Mouse (Mus musculus) hindbrain, embryonic 10.5 days (tissue): ENCODE measurements around the gene Clec18a. TPM values are rescaled to one million over a fixed set of nuclear protein-coding genes. Genes with fewer than 3 reads are reported as not detected.
"Not testable (repeated sequence)": the region's sequence is repeated elsewhere in the genome, so short reads cannot be mapped to it uniquely, and the experiment has no call there.

Source experiments
- DNase-seq: peaks from one replicate; pipeline ENCODE4 v3.0.0-alpha.2; 2017; ENCODE audit warnings: low spot score
- H3K27ac ChIP-seq: fragments of 300-500 bp; sonication (generic); 2 replicates; pipeline ENCODE4 v1.5.1; 2016; ENCODE audit warnings: mild to moderate bottlenecking, moderate library complexity
- H3K27me3 ChIP-seq: fragments of 300-500 bp; sonication (generic); 2 replicates; pipeline ENCODE4 v1.6.1; 2016; ENCODE audit warnings: mild to moderate bottlenecking; ENCODE audit not compliant: poor library complexity, insufficient read depth, severe bottlenecking
- H3K36me3 ChIP-seq: fragments of 300-500 bp; sonication (generic); 2 replicates; pipeline ENCODE4 v1.6.1; 2016; ENCODE audit warnings: mild to moderate bottlenecking, moderate library complexity
- H3K4me1 ChIP-seq: fragments of 300-500 bp; sonication (generic); replicated peaks from 2 replicates; pipeline ENCODE4 v1.6.1; 2016; ENCODE audit warnings: mild to moderate bottlenecking
- H3K4me3 ChIP-seq: fragments of 300-500 bp; sonication (generic); 2 replicates; pipeline ENCODE4 v1.5.1; 2016; ENCODE audit warnings: mild to moderate bottlenecking, moderate library complexity
- H3K9me3 ChIP-seq: fragments of 300-500 bp; sonication (generic); 2 replicates; pipeline ENCODE4 v1.6.1; 2016; ENCODE audit warnings: mild to moderate bottlenecking, moderate library complexity
- WGBS: fragments of 180-500 bp; shearing (Covaris S2); methylation state at CpG from one replicate; pipeline ENCODE4 v1.1.7; 2016; 5-methylcytosine and 5-hydroxymethylcytosine counted together
- polyA plus RNA-seq: library from polyadenylated mRNA; unstranded; fragments of >200 nt; fragmentation: Nextera tagmentation; extraction: Ambion mirVana; gene quantifications from 2 replicates; pipeline ENCODE4 v1.2.1, GENCODE M21; 2016

The Clec18a gene
- polyA plus RNA-seq, 1 experiment from 2014 or later: 1.5 TPM

DNA sequence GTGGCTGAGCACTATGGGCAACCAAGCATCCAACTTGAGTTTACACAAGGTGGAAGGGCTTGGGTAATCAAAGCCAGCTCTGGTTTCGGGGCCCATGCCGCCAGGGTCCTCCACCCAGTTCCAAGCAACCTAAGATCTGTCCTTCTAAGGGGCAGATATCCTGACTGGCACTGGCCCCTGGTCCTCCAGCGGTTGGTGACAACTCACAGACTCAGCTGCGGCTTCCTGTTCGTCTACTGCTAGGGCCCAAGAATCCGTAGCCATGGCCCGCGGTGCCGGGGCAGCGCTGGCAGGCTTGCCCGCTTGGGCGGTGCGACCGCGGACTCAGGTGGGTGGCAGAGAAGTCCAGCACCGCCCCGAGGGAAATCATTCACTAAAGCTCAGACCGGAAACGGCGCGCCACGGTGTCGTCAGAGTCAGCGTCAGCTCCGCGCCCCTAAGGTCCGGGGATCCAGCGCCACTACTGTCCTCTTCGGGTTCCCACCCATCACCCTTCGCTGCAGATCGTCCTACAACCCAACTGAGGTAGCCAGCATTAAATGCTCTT, 64.8 kb downstream of the Clec18a start:
- Histone ChIP-seq H3K27me3 (peaks cover 12% of the 10 kb centered on the region), H3K4me1 (peaks cover 14% of the 10 kb centered on the region), H3K4me3 (peak overlapping the region; percentile 94), H3K27ac (peak overlapping the region; percentile 91), H3K9me3 (no peaks in the 10 kb centered on the region), H3K36me3 (no peaks in the 10 kb centered on the region)
- peak; percentile 81 for DNase-seq
- under 1% methylated on average over 31 of the region's 31 CpGs for WGBS

- WGBS: 92% methylated on average over 2 of the region's 2 CpGs
- not testable (repeated sequence) for H3K27me3 ChIP-seq, H3K9me3 ChIP-seq, H3K27ac ChIP-seq, H3K4me3 ChIP-seq, DNase-seq, H3K36me3 ChIP-seq
- peaks cover 14% of the 10 kb centered on the region for H3K4me1 ChIP-seq
Observed at GRCm38 (mm10) chr8:111026609-111027008, 65.6 kb downstream of the Clec18a start.

GRCm38 (mm10) chr8:111010230-111010991, 81.8 kb downstream of the Clec18a start:
- not testable (repeated sequence) for H3K27ac ChIP-seq
- H3K36me3 ChIP-seq: peaks cover 74% of the 10 kb centered on the region

More at GRCm38 (mm10) chr8:111010230-111010991, 81.8 kb downstream of the Clec18a start:
- H3K4me1 ChIP-seq, H3K9me3 ChIP-seq, H3K4me3 ChIP-seq, H3K27me3 ChIP-seq, DNase-seq: not testable (repeated sequence)
- 88% methylated on average over 9 of the region's 10 CpGs for WGBS

Other genes starting within 250 kb of the Clec18a start
- 70.0 and 75.6 TPM in 2 replicates for gene Cog4, start 245.8 kb downstream of the Clec18a start, polyA plus RNA-seq
- gene Sf3b3, start 245.6 kb downstream of the Clec18a start, polyA plus RNA-seq: 185 and 217 TPM in 2 replicates
- gene Fuk, start 189.9 kb downstream of the Clec18a start, polyA plus RNA-seq: 11.3 and 12.4 TPM in 2 replicates
- gene St3gal2, start 172.5 kb downstream of the Clec18a start, polyA plus RNA-seq: 27.0 and 27.1 TPM in 2 replicates
- 22.2 and 25.2 TPM in 2 replicates for gene Ddx19a, start 94.6 kb downstream of the Clec18a start, polyA plus RNA-seq
- 8.0 and 10.7 TPM in 2 replicates for gene Ddx19b, start 60.7 kb downstream of the Clec18a start, polyA plus RNA-seq
- 76.2 TPM in 2 replicates for gene Aars, start 59.3 kb downstream of the Clec18a start, polyA plus RNA-seq
- 17.0 and 17.4 TPM in 2 replicates for gene Exosc6, start 36.1 kb downstream of the Clec18a start, polyA plus RNA-seq
- 10.4 and 10.8 TPM in 2 replicates for gene Pdpr, start 2.2 kb upstream of the Clec18a start, polyA plus RNA-seq
- gene Glg1, start 166.8 kb upstream of the Clec18a start, polyA plus RNA-seq: 62.3 and 64.5 TPM in 2 replicates
- gene Rfwd3, start 207.8 kb upstream of the Clec18a start, polyA plus RNA-seq: 77.6 and 100.0 TPM in 2 replicates
- 0.63 and 0.65 TPM in 2 replicates for gene Mlkl, start 245.8 kb upstream of the Clec18a start, polyA plus RNA-seq